Mouse (Mus musculus) stomach, embryonic 16.5 days (tissue): ENCODE measurements at regions not wholly inside any gene's neighbourhood (a gene's known extent, or its start where the extent isn't known, plus 50 kb on each side); places are given as distances from the start of the nearest gene placed in this dataset.
A peak's percentile ranks its signal among the peaks of the same experiment; 100 is the strongest.

Source experiments
- ATAC-seq: fragments of 200-750 bp; cut with Nextera tagmentation; 2 replicates; pipeline ENCODE4 v1.8.0; 2017; ENCODE audit warnings: moderate number of reproducible peaks, moderate TSS enrichment; ENCODE audit not compliant: insufficient read depth, low FRiP score
- H3K27ac ChIP-seq: fragments of 300-500 bp; sonication (generic); 2 replicates; pipeline ENCODE4 v1.5.1; 2014; ENCODE audit warnings: low read length
- H3K27me3 ChIP-seq: fragments of 300-500 bp; sonication (generic); 2 replicates; pipeline ENCODE4 v1.6.1; 2014; ENCODE audit warnings: low read length, control low read depth, mixed read lengths; ENCODE audit not compliant: control insufficient read depth, insufficient read depth
- H3K36me3 ChIP-seq: fragments of 300-500 bp; sonication (generic); 2 replicates; pipeline ENCODE4 v1.6.1; 2014; ENCODE audit warnings: low read length; ENCODE audit not compliant: control insufficient read depth, insufficient read depth
- H3K4me1 ChIP-seq: fragments of 300-500 bp; sonication (generic); 2 replicates; pipeline ENCODE4 v1.6.1; 2014; ENCODE audit warnings: low read length, control low read depth, mixed read lengths; ENCODE audit not compliant: control insufficient read depth, insufficient read depth
- H3K4me2 ChIP-seq: fragments of 300-500 bp; sonication (generic); 2 replicates; pipeline ENCODE4 v1.6.1; 2014; ENCODE audit warnings: low read depth, low read length, mixed read lengths
- H3K4me3 ChIP-seq: fragments of 300-500 bp; sonication (generic); replicated peaks from 2 replicates; pipeline ENCODE4 v1.5.1; 2014; ENCODE audit warnings: mild to moderate bottlenecking, low read length
- H3K9ac ChIP-seq: fragments of 300-500 bp; sonication (generic); 2 replicates; pipeline ENCODE4 v1.6.1; 2014; ENCODE audit warnings: low read length
- H3K9me3 ChIP-seq: fragments of 300-500 bp; sonication (generic); replicated peaks from 2 replicates; pipeline ENCODE4 v1.6.1; 2016; ENCODE audit warnings: low read length, control low read depth; ENCODE audit not compliant: control insufficient read depth
- WGBS: fragments of 180-500 bp; shearing (Covaris S2); extraction: QIAGEN DNeasy Blood & Tissue Kit; methylation state at CpG from one replicate; pipeline ENCODE4 v1.1.7; 2014; 5-methylcytosine and 5-hydroxymethylcytosine counted together

DNA sequence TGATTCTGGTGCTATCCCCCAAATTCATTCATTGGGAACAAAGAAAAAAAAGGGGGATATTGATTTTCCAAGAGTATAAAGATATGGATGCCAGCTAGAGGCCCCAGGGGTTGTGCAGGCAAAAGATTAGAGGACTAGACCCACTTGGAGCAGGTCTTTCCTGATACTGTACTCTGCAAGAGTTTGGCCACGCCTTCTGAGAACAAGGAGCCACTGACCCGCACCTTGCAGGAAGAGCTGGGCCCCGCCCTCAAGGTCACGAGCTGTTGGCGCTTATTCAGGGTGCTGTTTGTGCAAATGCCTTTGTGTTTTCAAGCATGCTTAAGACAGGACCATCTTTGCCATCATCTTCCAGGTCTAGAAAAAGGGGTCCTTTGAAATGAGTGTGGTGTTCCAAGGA is 54.5 kb upstream of the Slc7a1 start:
- Histone ChIP-seq H3K9ac (no peak overlapping the region), H3K27me3 (no peaks in the 10 kb centered on the region), H3K4me3 (no peak overlapping the region), H3K9me3 (no peaks in the 10 kb centered on the region), H3K27ac (no peak overlapping the region), H3K4me2 (no peak overlapping the region), H3K4me1 (no peaks in the 10 kb centered on the region), H3K36me3 (no peaks in the 10 kb centered on the region)
- ATAC-seq, result peak; percentile 73
- 44% methylated on average over 5 of the region's 5 CpGs for WGBS

DNA sequence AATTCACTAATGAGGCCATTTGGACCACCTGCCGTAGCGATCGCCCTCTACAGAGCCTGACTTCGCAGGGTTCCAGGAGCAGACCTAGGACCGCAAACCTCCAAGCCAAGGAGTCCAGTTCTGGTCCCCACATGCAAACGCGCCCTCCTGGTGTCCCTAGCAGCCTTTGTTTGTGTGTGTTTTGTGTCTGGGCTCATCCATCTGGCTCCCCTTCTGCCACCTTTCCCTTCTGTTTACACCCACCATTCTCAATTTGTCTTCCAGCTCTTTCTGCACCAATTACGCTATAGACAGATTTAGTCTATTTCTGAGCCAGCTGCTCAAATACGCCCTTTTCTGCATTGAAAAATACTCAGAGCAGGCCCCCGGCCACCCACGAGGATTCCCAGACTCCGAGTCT is 54.1 kb upstream of the Slc7a1 start:
- no peak for ATAC-seq
- no peak overlapping the region; the same call in 1 of the 2 replicates for H3K27ac ChIP-seq
- H3K36me3 ChIP-seq, result no peaks in the 10 kb centered on the region

GRCm38 (mm10) chr5:148452909-148453632 is 53.4 kb upstream of the Slc7a1 start:
- WGBS, result 72% methylated on average over 17 of the region's 17 CpGs
- Histone ChIP-seq H3K36me3 (no peaks in the 10 kb centered on the region), H3K9me3 (no peaks in the 10 kb centered on the region), H3K4me3 (no peak overlapping the region), H3K4me1 (no peaks in the 10 kb centered on the region), H3K27ac (no peak overlapping the region), H3K4me2 (no peak overlapping the region), H3K27me3 (no peaks in the 10 kb centered on the region), H3K9ac (no peak overlapping the region)
- ATAC-seq, result no peak

More for the DNA sequence above, 54.1 kb upstream of the Slc7a1 start:
- Histone ChIP-seq H3K9me3 (no peaks in the 10 kb centered on the region), H3K4me3 (no peak overlapping the region), H3K9ac (no peak overlapping the region), H3K27me3 (no peaks in the 10 kb centered on the region), H3K4me2 (no peak overlapping the region), H3K4me1 (no peaks in the 10 kb centered on the region)
- WGBS, result 57% methylated on average over 12 of the region's 12 CpGs

GRCm38 (mm10) chr5:148451811-148452210 is 52.1 kb upstream of the Slc7a1 start:
- 35% methylated on average over 7 of the region's 7 CpGs for WGBS
- Histone ChIP-seq H3K4me1 (no peaks in the 10 kb centered on the region), H3K27me3 (no peaks in the 10 kb centered on the region), H3K4me2 (no peak overlapping the region), H3K4me3 (no peak overlapping the region), H3K27ac (no peak overlapping the region), H3K36me3 (no peaks in the 10 kb centered on the region), H3K9me3 (no peaks in the 10 kb centered on the region), H3K9ac (no peak overlapping the region)
- ATAC-seq, result no peak

- no peaks in the 10 kb centered on the region for H3K9me3 ChIP-seq
- no peak overlapping the region for H3K4me3 ChIP-seq
- ATAC-seq, result no peak
- H3K4me1 ChIP-seq, result no peaks in the 10 kb centered on the region
- WGBS, result 28% methylated on average over 11 of the region's 11 CpGs
- no peaks in the 10 kb centered on the region for H3K27me3 ChIP-seq
- no peak overlapping the region for H3K4me2 ChIP-seq
- no peaks in the 10 kb centered on the region for H3K36me3 ChIP-seq
- H3K9ac ChIP-seq, result no peak overlapping the region
- H3K27ac ChIP-seq, result no peak overlapping the region
Measured at GRCm38 (mm10) chr5:148450924-148451323, 51.2 kb upstream of the Slc7a1 start.
